ENCODE assay signal across 33 mouse cellular contexts in the genomic region with DNA sequence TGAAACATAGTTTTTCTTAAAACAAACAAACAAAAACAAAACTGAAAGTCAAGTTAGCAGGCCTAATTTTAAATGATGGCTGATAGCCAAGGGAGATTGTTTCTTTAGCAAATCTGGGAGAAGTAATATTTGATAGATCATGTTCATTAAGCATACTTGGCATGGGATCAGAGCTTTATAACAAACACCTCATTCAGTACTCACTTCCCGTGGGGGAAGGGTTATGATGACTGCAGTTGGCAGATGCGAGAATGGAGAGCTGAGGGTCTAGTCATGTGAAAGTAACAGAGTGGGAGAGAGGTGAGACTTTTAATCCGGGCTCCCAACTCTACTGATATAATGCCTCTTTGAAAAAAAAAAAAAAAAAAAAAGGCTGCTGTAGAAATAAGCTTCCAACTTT.
DNase-seq lines count a peak whose midpoint lies in the region; ATAC-seq and TF ChIP-seq lines count a peak whose summit lies in the region.
"Had no signal": no experiment of that assay in that cellular context is flagged by ENCODE, and none has a peak within 500 bp of the region (broad histone marks: within the 10 kb centered on the region; RNA-seq: fewer than 3 reads in every experiment).

No protein-coding gene starts in this region.

- H3K4me1 ChIP-seq in forebrain, embryonic 11.5 days (replicated peaks; ENCODE audit: control insufficient read depth, insufficient read depth, low read length), result peaks cover 10% of the 10 kb centered on the region
- H3K4me1 ChIP-seq in forebrain, embryonic 10.5 days, result peaks cover 46% of the 10 kb centered on the region
- H3K4me1 ChIP-seq in kidney, embryonic 15.5 days, result peaks cover 4% of the 10 kb centered on the region; the same call in 1 of the 2 replicates
- H3K4me1 ChIP-seq in kidney, adult 2 months (ENCODE audit: control insufficient read depth, insufficient read depth, low read length), result no peaks in the 10 kb centered on the region
- H3K4me1 ChIP-seq: embryonic facial prominence, embryonic 13.5 days; hindbrain, embryonic 10.5 days; intestine, embryonic 15.5 days; limb, embryonic 10.5 days; limb, embryonic 15.5 days; liver, embryonic 13.5 days had no signal

- WGBS in forebrain, embryonic 11.5 days, result 45% methylated on average over 3 of the region's 3 CpGs
- WGBS in forebrain, embryonic 10.5 days, result 68% methylated on average over 3 of the region's 3 CpGs
- 67% methylated on average over 3 of the region's 3 CpGs for WGBS in kidney, embryonic 15.5 days
- 57% methylated on average over 3 of the region's 3 CpGs for WGBS in kidney, adult 2 months

- no peak overlapping the region for H3K4me2 ChIP-seq in forebrain, embryonic 11.5 days (ENCODE audit: low read depth, low read length, severe bottlenecking)
- no peak overlapping the region for H3K4me2 ChIP-seq in kidney, embryonic 15.5 days
- H3K4me2 ChIP-seq: embryonic facial prominence, embryonic 13.5 days; intestine, embryonic 15.5 days; limb, embryonic 15.5 days; liver, embryonic 13.5 days; midbrain, embryonic 15.5 days; neural tube, embryonic 15.5 days had no signal

- no peak for TF ChIP-seq POLR2A in kidney, adult 2 months (IDR thresholded peaks at IDR 0.05; ENCODE audit: low read depth, low read length)

- no peaks in the 10 kb centered on the region for H3K9me3 ChIP-seq in forebrain, embryonic 11.5 days (ENCODE audit: control insufficient read depth, low read length)
- H3K9me3 ChIP-seq in forebrain, embryonic 10.5 days, result no peaks in the 10 kb centered on the region
- no peaks in the 10 kb centered on the region for H3K9me3 ChIP-seq in kidney, embryonic 15.5 days (replicated peaks)
- H3K9me3 ChIP-seq: embryonic facial prominence, embryonic 13.5 days; hindbrain, embryonic 10.5 days; intestine, embryonic 15.5 days; limb, embryonic 10.5 days; limb, embryonic 15.5 days; liver, embryonic 13.5 days; midbrain, embryonic 15.5 days; neural tube, embryonic 15.5 days had no signal

- H3K27ac ChIP-seq in forebrain, embryonic 11.5 days (ENCODE audit: low read depth, low read length), result no peak overlapping the region
- H3K27ac ChIP-seq in forebrain, embryonic 10.5 days, result no peak overlapping the region
- 0 out of 2 replicates have a peak overlapping the region, but pooled peaks have one; percentile 13 for H3K27ac ChIP-seq in kidney, embryonic 15.5 days
- no peak overlapping the region for H3K27ac ChIP-seq in kidney, adult 2 months (ENCODE audit: insufficient read depth, low read depth, low read length)
- H3K27ac ChIP-seq: embryonic facial prominence, embryonic 13.5 days; hindbrain, embryonic 10.5 days; intestine, embryonic 15.5 days; limb, embryonic 10.5 days; limb, embryonic 15.5 days; liver, embryonic 13.5 days; macrophage; midbrain, embryonic 15.5 days; neural tube, embryonic 15.5 days; stomach, postnatal 0 days had no signal

- no peak overlapping the region for H3K4me3 ChIP-seq in forebrain, embryonic 11.5 days (ENCODE audit: low read depth, low read length)
- H3K4me3 ChIP-seq in forebrain, embryonic 10.5 days, result no peak overlapping the region
- H3K4me3 ChIP-seq in kidney, embryonic 15.5 days (replicated peaks), result no peak overlapping the region
- H3K4me3 ChIP-seq in kidney, adult 2 months (ENCODE audit: insufficient read depth, low read depth, low read length), result no peak overlapping the region
- H3K4me3 ChIP-seq: embryonic facial prominence, embryonic 13.5 days; erythroblast, embryonic 14.5 days; hindbrain, embryonic 10.5 days; intestine, embryonic 15.5 days; limb, embryonic 10.5 days; limb, embryonic 15.5 days; liver, embryonic 13.5 days; midbrain, embryonic 15.5 days; neural tube, embryonic 15.5 days had no signal

- peak; percentile 37; the same call in 1 of the 2 replicates for ATAC-seq in forebrain, embryonic 11.5 days (replicated peaks; ENCODE audit: low FRiP score)
- ATAC-seq in kidney, embryonic 15.5 days (replicated peaks; ENCODE audit: low FRiP score), result no peak
- ATAC-seq: hindbrain, embryonic 16.5 days; intestine, embryonic 15.5 days; midbrain, embryonic 15.5 days; Patski had no signal

- peaks cover 4% of the 10 kb centered on the region; the same call in 1 of the 2 replicates for H3K27me3 ChIP-seq in forebrain, embryonic 11.5 days (ENCODE audit: control insufficient read depth, insufficient read depth, low read length)
- H3K27me3 ChIP-seq in forebrain, embryonic 10.5 days (ENCODE audit: poor library complexity, severe bottlenecking), result peaks cover 30% of the 10 kb centered on the region
- H3K27me3 ChIP-seq in kidney, embryonic 15.5 days, result no peaks in the 10 kb centered on the region
- H3K27me3 ChIP-seq in kidney, adult 2 months (replicated peaks; ENCODE audit: control insufficient read depth, insufficient read depth, low read length), result no peaks in the 10 kb centered on the region
- H3K27me3 ChIP-seq: embryonic facial prominence, embryonic 13.5 days; intestine, embryonic 15.5 days; limb, embryonic 15.5 days; liver, embryonic 13.5 days; midbrain, embryonic 15.5 days; neural tube, embryonic 15.5 days; Patski had no signal

- no peak overlapping the region for H3K9ac ChIP-seq in forebrain, embryonic 11.5 days (ENCODE audit: low read length)
- H3K9ac ChIP-seq in kidney, embryonic 15.5 days, result no peak overlapping the region
- H3K9ac ChIP-seq: embryonic facial prominence, embryonic 13.5 days; intestine, embryonic 15.5 days; limb, embryonic 15.5 days; liver, embryonic 13.5 days; midbrain, embryonic 15.5 days; neural tube, embryonic 15.5 days had no signal

- H3K36me3 ChIP-seq in forebrain, embryonic 11.5 days (ENCODE audit: control insufficient read depth, insufficient read depth, low read length), result no peaks in the 10 kb centered on the region
- no peaks in the 10 kb centered on the region for H3K36me3 ChIP-seq in forebrain, embryonic 10.5 days (replicated peaks)
- H3K36me3 ChIP-seq in kidney, embryonic 15.5 days, result peaks cover 32% of the 10 kb centered on the region
- H3K36me3 ChIP-seq in kidney, adult 2 months (ENCODE audit: control insufficient read depth, insufficient read depth, low read length), result no peaks in the 10 kb centered on the region; the same call in 1 of the 2 replicates
- H3K36me3 ChIP-seq: embryonic facial prominence, embryonic 13.5 days; G1E; hindbrain, embryonic 10.5 days; intestine, embryonic 15.5 days; limb, embryonic 10.5 days; limb, embryonic 15.5 days; liver, embryonic 13.5 days; midbrain, embryonic 15.5 days had no signal

- TF ChIP-seq CTCF in kidney, adult 2 months (conservative IDR thresholded peaks at IDR 0.05; ENCODE audit: insufficient read depth, insufficient read length, low read depth, low read length), result no peak

- DNase-seq in forebrain, embryonic 11.5 days (ENCODE audit: low spot score), result no peak
- no peak for DNase-seq in forebrain, embryonic 10.5 days (ENCODE audit: extremely low spot score, low spot score)
- no peak for DNase-seq in kidney, adult 2 months
- peak; percentile 38 for DNase-seq in lung, postnatal 10 days
- DNase-seq in lung, postnatal 25 days (ENCODE audit: low spot score), result no peak
- DNase-seq in ovary, postnatal 14 days (ENCODE audit: low spot score), result no peak
- DNase-seq: adrenal gland, postnatal 10 days; cerebellum, adult 11 months; cerebellum, adult 9-10 months; embryo, embryonic 11 days; gastrocnemius, postnatal 14 days; heart, postnatal 14 days; kidney, adult 8-10 months; kidney, postnatal 10 days; layer of hippocampus, postnatal 36 days; liver, embryonic 13.5 days; right cerebral cortex, postnatal 4 days; thymus, adult 18-20 months; thymus, postnatal 25 days had no signal
